Mouse (Mus musculus): Measurements from ENCODE around the gene Bmyc. TPM values are rescaled to one million over a fixed set of nuclear protein-coding genes. Genes with fewer than 3 reads are reported as not detected.
"Not testable (repeated sequence)": the region's sequence is repeated elsewhere in the genome, so short reads cannot be mapped to it uniquely, and the experiment has no call there.

Gene Bmyc
- polyA plus RNA-seq, 1 experiment from 2014 or later, result 45.4 TPM

- WGBS, result 76% methylated on average over 6 of the region's 6 CpGs
- Histone ChIP-seq H3K27ac (ENCODE audit: low read length) (no peak overlapping the region), H3K4me3 (ENCODE audit: low read length) (no peak overlapping the region), H3K4me1 (ENCODE audit: control insufficient read depth, insufficient read depth, low read length) (no peaks in the 10 kb centered on the region), H3K9me3 (replicated peaks; ENCODE audit: control insufficient read depth, low read length) (no peaks in the 10 kb centered on the region), H3K9ac (ENCODE audit: low read length) (no peak overlapping the region), H3K4me2 (ENCODE audit: low read depth, low read length) (no peak overlapping the region), H3K27me3 (ENCODE audit: control insufficient read depth, insufficient read depth, low read length) (no peaks in the 10 kb centered on the region), H3K36me3 (ENCODE audit: control insufficient read depth, insufficient read depth) (no peaks in the 10 kb centered on the region)
- no peak for ATAC-seq (replicated peaks; ENCODE audit: extremely low read depth, insufficient read depth, low FRiP score)
These were observed 27.0 kb upstream of the Bmyc start for GRCm38 (mm10) chr2:25679559-25679958.

DNA sequence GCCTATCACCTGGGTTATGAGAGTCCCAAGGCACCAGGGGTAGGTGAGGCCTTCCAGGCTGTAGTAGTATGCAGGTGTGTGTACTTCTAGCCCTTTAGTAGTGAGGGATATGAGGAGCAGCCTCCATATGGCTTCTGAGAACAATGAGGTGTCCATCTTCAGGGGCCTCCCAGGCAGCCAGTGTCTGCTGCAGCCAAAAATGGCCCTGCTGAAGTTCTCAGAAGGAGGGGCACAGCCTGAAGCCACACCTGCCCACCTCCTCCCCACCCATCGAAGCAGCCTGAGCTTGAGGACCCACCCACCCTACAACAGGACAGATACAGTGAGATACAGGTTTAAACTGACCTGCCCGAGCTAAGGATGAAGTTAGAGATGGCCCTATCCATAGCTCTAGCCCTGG, 24.1 kb upstream of the Bmyc start, which contains the start of gene Lcn10:
Gene Lcn10 (plus strand): TSS at position 301 of the 400 bp plus-strand sequence.
- no peak within 1 kb of the TSS for H3K4me3 ChIP-seq (ENCODE audit: low read length)
- no peaks in the 10 kb centered on the region for H3K9me3 ChIP-seq (replicated peaks; ENCODE audit: control insufficient read depth, low read length)
- H3K4me1 ChIP-seq (ENCODE audit: control insufficient read depth, insufficient read depth, low read length), result no peaks in the 10 kb centered on the region
- H3K27ac ChIP-seq (ENCODE audit: low read length), result no peak within 1 kb of the TSS
- 45% methylated on average over 2 of the region's 2 CpGs for WGBS
- no peak for ATAC-seq (replicated peaks; ENCODE audit: extremely low read depth, insufficient read depth, low FRiP score)
- H3K27me3 ChIP-seq (ENCODE audit: control insufficient read depth, insufficient read depth, low read length), result no peaks in the 10 kb centered on the region
- no peaks in the 10 kb centered on the region for H3K36me3 ChIP-seq (ENCODE audit: control insufficient read depth, insufficient read depth)
- H3K9ac ChIP-seq (ENCODE audit: low read length), result no peak within 1 kb of the TSS
- no peak within 1 kb of the TSS for H3K4me2 ChIP-seq (ENCODE audit: low read depth, low read length)

GRCm38 (mm10) chr2:25686941-25687340, 19.6 kb upstream of the Bmyc start:
- Histone ChIP-seq H3K27ac (ENCODE audit: low read length) (no peak overlapping the region), H3K4me3 (ENCODE audit: low read length) (no peak overlapping the region), H3K9me3 (replicated peaks; ENCODE audit: control insufficient read depth, low read length) (no peaks in the 10 kb centered on the region), H3K4me2 (ENCODE audit: low read depth, low read length) (no peak overlapping the region), H3K27me3 (ENCODE audit: control insufficient read depth, insufficient read depth, low read length) (no peaks in the 10 kb centered on the region; the same call in 1 of the 2 replicates), H3K9ac (ENCODE audit: low read length) (no peak overlapping the region), H3K4me1 (ENCODE audit: control insufficient read depth, insufficient read depth, low read length) (no peaks in the 10 kb centered on the region), H3K36me3 (ENCODE audit: control insufficient read depth, insufficient read depth) (no peaks in the 10 kb centered on the region)
- 59% methylated on average over 4 of the region's 4 CpGs for whole genome bisulfite sequencing
- no peak for ATAC-seq (replicated peaks; ENCODE audit: extremely low read depth, insufficient read depth, low FRiP score)

GRCm38 (mm10) chr2:25694605-25695004, 11.9 kb upstream of the Bmyc start:
- H3K9me3 ChIP-seq (replicated peaks; ENCODE audit: control insufficient read depth, low read length), result no peaks in the 10 kb centered on the region
- no peak overlapping the region for H3K4me2 ChIP-seq (ENCODE audit: low read depth, low read length)
- H3K4me3 ChIP-seq (ENCODE audit: low read length), result no peak overlapping the region
- H3K27ac ChIP-seq (ENCODE audit: low read length), result no peak overlapping the region
- H3K4me1 ChIP-seq (ENCODE audit: control insufficient read depth, insufficient read depth, low read length), result no peaks in the 10 kb centered on the region
- H3K9ac ChIP-seq (ENCODE audit: low read length), result no peak overlapping the region
- H3K27me3 ChIP-seq (ENCODE audit: control insufficient read depth, insufficient read depth, low read length), result no peaks in the 10 kb centered on the region; the same call in none of the 2 replicates
- H3K36me3 ChIP-seq (ENCODE audit: control insufficient read depth, insufficient read depth), result no peaks in the 10 kb centered on the region
- no peak for ATAC-seq (replicated peaks; ENCODE audit: extremely low read depth, insufficient read depth, low FRiP score)

GRCm38 (mm10) chr2:25696951-25697350, 9.6 kb upstream of the Bmyc start:
- H3K36me3 ChIP-seq (ENCODE audit: control insufficient read depth, insufficient read depth), result no peaks in the 10 kb centered on the region
- no peak overlapping the region for H3K4me3 ChIP-seq (ENCODE audit: low read length)
- no peaks in the 10 kb centered on the region; the same call in 1 of the 2 replicates for H3K27me3 ChIP-seq (ENCODE audit: control insufficient read depth, insufficient read depth, low read length)
- ATAC-seq (replicated peaks; ENCODE audit: extremely low read depth, insufficient read depth, low FRiP score), result no peak
- H3K4me1 ChIP-seq (ENCODE audit: control insufficient read depth, insufficient read depth, low read length), result no peaks in the 10 kb centered on the region
- no peak overlapping the region for H3K4me2 ChIP-seq (ENCODE audit: low read depth, low read length)
- 51% methylated on average over 4 of the region's 4 CpGs for WGBS
- no peak overlapping the region for H3K9ac ChIP-seq (ENCODE audit: low read length)
- H3K27ac ChIP-seq (ENCODE audit: low read length), result no peak overlapping the region
- no peaks in the 10 kb centered on the region for H3K9me3 ChIP-seq (replicated peaks; ENCODE audit: control insufficient read depth, low read length)

DNA sequence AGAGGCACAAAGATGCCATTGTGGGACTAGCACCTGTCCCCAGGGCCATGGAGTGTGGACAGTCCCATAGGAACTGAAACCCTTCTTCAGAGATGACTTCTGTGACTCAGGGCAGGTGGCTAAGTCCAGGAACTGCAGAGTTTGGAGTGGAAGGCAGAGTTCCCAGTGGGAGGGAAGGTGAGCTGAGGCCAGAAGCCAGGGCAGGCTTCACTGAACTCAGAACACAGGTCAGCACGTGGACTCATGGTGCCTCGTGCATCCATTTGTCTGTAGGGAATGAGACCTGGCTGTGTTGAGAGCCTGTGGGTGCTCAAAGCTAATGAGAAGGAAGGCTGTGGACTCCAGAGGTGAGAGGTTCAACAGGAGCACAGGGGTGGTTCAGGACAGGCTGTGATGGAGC, 7.8 kb upstream of the Bmyc start:
- H3K27me3 ChIP-seq (ENCODE audit: control insufficient read depth, insufficient read depth, low read length), result no peaks in the 10 kb centered on the region; the same call in 1 of the 2 replicates
- H3K4me2 ChIP-seq (ENCODE audit: low read depth, low read length), result no peak overlapping the region
- WGBS, result 82% methylated on average over 2 of the region's 2 CpGs
- ATAC-seq (replicated peaks; ENCODE audit: extremely low read depth, insufficient read depth, low FRiP score), result no peak
- no peak overlapping the region for H3K27ac ChIP-seq (ENCODE audit: low read length)
- no peak overlapping the region for H3K9ac ChIP-seq (ENCODE audit: low read length)
- no peaks in the 10 kb centered on the region for H3K4me1 ChIP-seq (ENCODE audit: control insufficient read depth, insufficient read depth, low read length)
- H3K9me3 ChIP-seq (replicated peaks; ENCODE audit: control insufficient read depth, low read length), result no peaks in the 10 kb centered on the region
- no peak overlapping the region for H3K4me3 ChIP-seq (ENCODE audit: low read length)
- H3K36me3 ChIP-seq (ENCODE audit: control insufficient read depth, insufficient read depth), result no peaks in the 10 kb centered on the region

GRCm38 (mm10) chr2:25699743-25700142, 6.8 kb upstream of the Bmyc start, which contains the start of gene Obp2a:
Gene Obp2a, plus strand, starts transcription at chr2:25700043.
- H3K36me3 ChIP-seq (ENCODE audit: control insufficient read depth, insufficient read depth); H3K4me3 ChIP-seq (ENCODE audit: low read length); H3K9me3 ChIP-seq (replicated peaks; ENCODE audit: control insufficient read depth, low read length); H3K27me3 ChIP-seq (ENCODE audit: control insufficient read depth, insufficient read depth, low read length); H3K9ac ChIP-seq (ENCODE audit: low read length); H3K27ac ChIP-seq (ENCODE audit: low read length); H3K4me2 ChIP-seq (ENCODE audit: low read depth, low read length); ATAC-seq (replicated peaks; ENCODE audit: extremely low read depth, insufficient read depth, low FRiP score); H3K4me1 ChIP-seq (ENCODE audit: control insufficient read depth, insufficient read depth, low read length): not testable (repeated sequence)
- 70% methylated on average over 3 of the region's 3 CpGs for WGBS

GRCm38 (mm10) chr2:25701001-25701400, 5.5 kb upstream of the Bmyc start:
- H3K27me3 ChIP-seq (ENCODE audit: control insufficient read depth, insufficient read depth, low read length), result no peaks in the 10 kb centered on the region; the same call in 1 of the 2 replicates
- WGBS, result 63% methylated on average over 5 of the region's 5 CpGs
- no peaks in the 10 kb centered on the region for H3K9me3 ChIP-seq (replicated peaks; ENCODE audit: control insufficient read depth, low read length)
- ATAC-seq (replicated peaks; ENCODE audit: extremely low read depth, insufficient read depth, low FRiP score), result no peak
- H3K4me1 ChIP-seq (ENCODE audit: control insufficient read depth, insufficient read depth, low read length), result no peaks in the 10 kb centered on the region
- H3K27ac ChIP-seq (ENCODE audit: low read length), result no peak overlapping the region
- H3K4me2 ChIP-seq (ENCODE audit: low read depth, low read length), result no peak overlapping the region
- no peak overlapping the region for H3K9ac ChIP-seq (ENCODE audit: low read length)
- no peak overlapping the region for H3K4me3 ChIP-seq (ENCODE audit: low read length)
- H3K36me3 ChIP-seq (ENCODE audit: control insufficient read depth, insufficient read depth), result no peaks in the 10 kb centered on the region

GRCm38 (mm10) chr2:25703706-25704105, 2.8 kb upstream of the Bmyc start:
- WGBS, result 34% methylated on average over 4 of the region's 4 CpGs
- Histone ChIP-seq H3K9ac (ENCODE audit: low read length) (no peak overlapping the region), H3K36me3 (ENCODE audit: control insufficient read depth, insufficient read depth) (no peaks in the 10 kb centered on the region), H3K4me3 (ENCODE audit: low read length) (no peak overlapping the region), H3K4me1 (ENCODE audit: control insufficient read depth, insufficient read depth, low read length) (peaks cover 6% of the 10 kb centered on the region; the same call in 1 of the 2 replicates), H3K4me2 (ENCODE audit: low read depth, low read length) (no peak overlapping the region), H3K27me3 (ENCODE audit: control insufficient read depth, insufficient read depth, low read length) (no peaks in the 10 kb centered on the region), H3K9me3 (replicated peaks; ENCODE audit: control insufficient read depth, low read length) (no peaks in the 10 kb centered on the region), H3K27ac (ENCODE audit: low read length) (no peak overlapping the region)
- no peak for ATAC-seq (replicated peaks; ENCODE audit: extremely low read depth, insufficient read depth, low FRiP score)
